Mouse (Mus musculus) liver, embryonic 13.5 days (tissue): ENCODE data around the gene Gm20716. TPM values are rescaled to one million over a fixed set of nuclear protein-coding genes. Genes with fewer than 3 reads are reported as not detected.

Experiments used
- ATAC-seq: fragments of 200-750 bp; cut with Nextera tagmentation; 2 replicates; pipeline ENCODE4 v1.8.0; 2017; ENCODE audit warnings: low read depth, mild to moderate bottlenecking, moderate number of reproducible peaks, moderate library complexity
- DNase-seq: peaks from one replicate; pipeline ENCODE4 v3.0.0; 2022
- H3K27ac ChIP-seq: fragments of 300-500 bp; sonication (generic); 2 replicates; pipeline ENCODE4 v1.5.1; 2015; ENCODE audit warnings: moderate library complexity, mild to moderate bottlenecking, inconsistent platforms
- H3K27me3 ChIP-seq: fragments of 300-500 bp; sonication (generic); 2 replicates; pipeline ENCODE4 v1.6.1; 2015; ENCODE audit warnings: mild to moderate bottlenecking, inconsistent platforms
- H3K36me3 ChIP-seq: fragments of 300-500 bp; sonication (generic); 2 replicates; pipeline ENCODE4 v1.6.1; 2015; ENCODE audit warnings: mild to moderate bottlenecking, inconsistent platforms
- H3K4me1 ChIP-seq: fragments of 300-500 bp; sonication (generic); replicated peaks from 2 replicates; pipeline ENCODE4 v1.6.1; 2015; ENCODE audit warnings: inconsistent platforms
- H3K4me2 ChIP-seq: fragments of 300-500 bp; sonication (generic); 2 replicates; pipeline ENCODE4 v1.6.1; 2015; ENCODE audit warnings: inconsistent platforms, mild to moderate bottlenecking, moderate library complexity
- H3K4me3 ChIP-seq: fragments of 300-500 bp; sonication (generic); replicated peaks from 2 replicates; pipeline ENCODE4 v1.5.1; 2015; ENCODE audit warnings: mild to moderate bottlenecking, inconsistent platforms
- H3K9ac ChIP-seq: fragments of 300-500 bp; sonication (generic); 2 replicates; pipeline ENCODE4 v1.6.1; 2015; ENCODE audit warnings: mild to moderate bottlenecking, inconsistent platforms
- H3K9me3 ChIP-seq: fragments of 300-500 bp; sonication (generic); replicated peaks from 2 replicates; pipeline ENCODE4 v1.6.1; 2016; ENCODE audit warnings: inconsistent platforms
- WGBS: fragments of 180-500 bp; shearing (Covaris S2); methylation state at CpG from one replicate; pipeline ENCODE4 v1.1.7; 2015; ENCODE audit not compliant: insufficient replicate concordance; 5-methylcytosine and 5-hydroxymethylcytosine counted together
- polyA plus RNA-seq: library from polyadenylated mRNA; unstranded; fragments of >200 nt; fragmentation: Nextera tagmentation; extraction: Ambion mirVana; gene quantifications from 2 replicates; pipeline ENCODE4 v1.2.1, GENCODE M21; 2015

Gene Gm20716
- polyA plus RNA-seq, 1 experiment from 2014 or later, result 5.0 TPM

DNA sequence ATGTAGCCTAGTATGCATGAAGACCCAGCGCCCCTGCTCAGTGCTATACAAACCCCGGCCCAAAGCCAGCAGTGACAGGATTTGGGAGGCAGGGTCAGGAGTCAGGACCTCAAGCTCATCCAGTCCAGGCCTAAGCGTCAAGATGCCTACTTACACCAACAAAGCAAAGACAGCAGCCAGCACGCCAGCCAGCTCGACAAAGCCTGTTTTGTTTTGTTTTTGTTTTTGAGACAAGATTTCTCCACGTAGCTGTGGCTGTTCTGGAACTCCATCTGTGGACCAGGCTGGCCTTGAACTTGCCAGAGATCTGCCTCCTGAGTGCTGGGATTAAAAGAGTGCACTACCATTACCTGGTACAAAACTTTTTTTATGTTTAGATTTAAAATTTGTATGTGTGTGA, 6.8 kb downstream of the Gm20716 start:
- no peak for DNase-seq
- 91% methylated on average over 6 of the region's 6 CpGs for WGBS
- no peaks in the 10 kb centered on the region for H3K27me3 ChIP-seq
- no peaks in the 10 kb centered on the region for H3K9me3 ChIP-seq
- H3K9ac ChIP-seq, result no peak overlapping the region
- no peak overlapping the region for H3K4me3 ChIP-seq
- ATAC-seq, result no peak
- no peak overlapping the region for H3K4me2 ChIP-seq
- H3K36me3 ChIP-seq, result peaks cover 81% of the 10 kb centered on the region
- H3K27ac ChIP-seq, result no peak overlapping the region
- H3K4me1 ChIP-seq, result peaks cover 8% of the 10 kb centered on the region

DNA sequence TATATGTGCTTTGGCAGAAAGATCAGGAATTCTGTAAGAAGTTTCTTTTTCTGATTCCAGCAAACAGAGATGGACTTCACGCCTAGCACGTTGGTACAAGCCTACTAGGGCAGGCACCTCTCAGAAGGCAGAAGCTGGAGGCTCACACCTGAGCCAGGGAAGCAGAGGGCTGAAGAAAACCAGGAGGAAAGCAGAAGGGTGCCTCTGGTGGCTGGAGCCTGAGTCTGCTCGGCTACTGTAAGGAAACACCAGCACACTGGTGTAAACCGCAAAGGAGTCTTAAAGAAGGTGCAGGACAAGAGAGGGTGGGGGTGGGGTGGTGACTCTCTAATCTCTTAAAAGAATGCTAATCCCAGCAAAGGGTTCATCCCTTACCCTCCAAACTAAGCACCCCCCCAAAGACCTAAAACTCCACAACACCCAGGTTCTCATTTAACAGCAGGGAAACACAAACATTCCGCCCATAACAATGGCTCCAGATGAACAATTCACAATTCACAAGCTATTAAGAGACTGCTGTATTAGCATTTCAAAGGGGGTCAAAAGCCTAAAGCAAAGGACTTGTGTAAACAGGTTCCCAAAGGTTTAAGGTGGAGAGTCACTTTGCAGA, 16.3 kb downstream of the Gm20716 start:
- Histone ChIP-seq H3K36me3 (peaks cover 93% of the 10 kb centered on the region), H3K4me2 (no peak overlapping the region), H3K4me1 (no peaks in the 10 kb centered on the region; the same call in 1 of the 2 replicates), H3K9me3 (no peaks in the 10 kb centered on the region), H3K4me3 (no peak overlapping the region), H3K27ac (no peak overlapping the region), H3K9ac (no peak overlapping the region), H3K27me3 (no peaks in the 10 kb centered on the region)
- 65% methylated on average over 5 of the region's 5 CpGs for WGBS
- ATAC-seq, result no peak
- DNase-seq, result no peak

DNA sequence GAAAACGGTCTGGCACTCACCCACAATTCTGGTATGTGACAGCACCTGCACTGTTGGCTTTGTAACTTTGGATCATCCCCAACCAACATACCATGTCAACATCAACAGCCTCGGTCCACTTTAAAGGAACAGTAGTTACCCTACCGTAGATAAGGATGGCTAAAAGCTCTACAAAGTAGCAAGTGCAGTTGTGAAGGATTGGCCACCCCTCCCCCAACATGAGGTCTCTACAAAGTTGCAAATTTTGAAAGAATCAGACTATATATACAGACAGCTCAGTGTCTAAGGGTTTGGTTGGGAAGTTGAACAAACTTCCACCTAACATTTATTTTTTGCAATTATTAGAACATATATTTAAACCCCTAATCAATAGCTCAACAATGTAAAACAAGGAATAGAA, 22.3 kb downstream of the Gm20716 start:
- Histone ChIP-seq H3K36me3 (peaks cover 60% of the 10 kb centered on the region), H3K9ac (peak overlapping the region; percentile 99; the same call in 1 of the 2 replicates), H3K9me3 (no peaks in the 10 kb centered on the region), H3K4me3 (peak overlapping the region; percentile 98; the same call in 1 of the 2 replicates), H3K4me1 (peaks cover 42% of the 10 kb centered on the region), H3K4me2 (peak overlapping the region; percentile 91), H3K27ac (peak overlapping the region; percentile 95), H3K27me3 (no peaks in the 10 kb centered on the region)
- 84% methylated on average over 3 of the region's 3 CpGs for WGBS
- DNase-seq (no peak), ATAC-seq (no peak)

DNA sequence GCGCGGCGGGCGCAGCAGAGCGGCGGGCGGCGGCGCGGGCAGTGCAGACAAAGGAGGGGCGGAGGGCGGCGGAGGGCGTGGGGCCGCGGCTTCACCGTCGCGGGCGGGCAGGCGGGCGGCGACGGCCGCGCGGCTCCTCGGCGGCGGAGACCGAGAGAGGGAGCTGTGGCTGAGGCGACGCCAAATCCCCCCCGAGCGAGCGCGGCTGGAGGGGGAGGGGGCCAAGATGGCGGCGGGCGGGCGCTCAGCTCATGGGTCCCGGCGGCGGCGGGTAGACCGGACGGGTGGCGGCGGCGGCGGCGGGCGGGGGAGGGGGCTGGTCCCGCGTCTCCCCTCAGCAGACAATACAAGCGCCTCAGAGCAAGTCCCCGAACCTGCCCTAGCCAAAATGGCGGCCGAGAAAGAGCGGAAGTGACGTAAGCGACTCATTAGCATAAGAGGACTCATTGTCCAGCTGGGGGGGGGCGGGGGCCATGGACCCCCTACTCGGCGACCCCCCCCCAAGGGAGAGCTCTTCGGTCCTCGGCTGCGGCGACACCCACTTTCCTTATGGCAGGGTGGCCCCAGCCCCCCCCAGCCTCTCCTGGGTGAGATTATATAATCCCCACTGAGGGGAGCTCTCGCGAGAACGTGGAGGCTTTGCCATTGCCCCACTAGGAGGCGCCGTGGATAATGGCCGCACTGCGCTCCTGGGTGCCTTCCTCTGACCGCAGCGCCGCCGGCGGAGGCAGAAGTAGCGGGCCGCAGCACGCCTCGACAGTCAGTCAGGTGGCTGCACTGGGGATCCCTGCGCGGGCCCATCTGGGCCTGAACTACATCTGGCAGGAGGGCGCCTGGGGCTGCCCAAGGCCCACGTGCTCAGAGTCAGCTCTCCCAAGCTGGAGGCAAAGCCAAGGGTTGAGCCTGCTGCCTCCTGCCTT, 23.2 kb downstream of the Gm20716 start, which contains the start of gene Adnp:
Gene Adnp, minus strand, starts transcription at position 388 of the 920 bp plus-strand sequence.
- Histone ChIP-seq H3K9me3 (no peaks in the 10 kb centered on the region), H3K27ac (peak within 1 kb of the TSS; percentile 95), H3K4me2 (peak within 1 kb of the TSS; percentile 91), H3K4me3 (peak within 1 kb of the TSS; percentile 98), H3K36me3 (peaks cover 58% of the 10 kb centered on the region), H3K9ac (peak within 1 kb of the TSS; percentile 99), H3K27me3 (no peaks in the 10 kb centered on the region), H3K4me1 (peaks cover 49% of the 10 kb centered on the region)
- ATAC-seq (peak; percentile 86), DNase-seq (peak; percentile 92)
- WGBS, result 1% methylated on average over 50 of the region's 89 CpGs

DNA sequence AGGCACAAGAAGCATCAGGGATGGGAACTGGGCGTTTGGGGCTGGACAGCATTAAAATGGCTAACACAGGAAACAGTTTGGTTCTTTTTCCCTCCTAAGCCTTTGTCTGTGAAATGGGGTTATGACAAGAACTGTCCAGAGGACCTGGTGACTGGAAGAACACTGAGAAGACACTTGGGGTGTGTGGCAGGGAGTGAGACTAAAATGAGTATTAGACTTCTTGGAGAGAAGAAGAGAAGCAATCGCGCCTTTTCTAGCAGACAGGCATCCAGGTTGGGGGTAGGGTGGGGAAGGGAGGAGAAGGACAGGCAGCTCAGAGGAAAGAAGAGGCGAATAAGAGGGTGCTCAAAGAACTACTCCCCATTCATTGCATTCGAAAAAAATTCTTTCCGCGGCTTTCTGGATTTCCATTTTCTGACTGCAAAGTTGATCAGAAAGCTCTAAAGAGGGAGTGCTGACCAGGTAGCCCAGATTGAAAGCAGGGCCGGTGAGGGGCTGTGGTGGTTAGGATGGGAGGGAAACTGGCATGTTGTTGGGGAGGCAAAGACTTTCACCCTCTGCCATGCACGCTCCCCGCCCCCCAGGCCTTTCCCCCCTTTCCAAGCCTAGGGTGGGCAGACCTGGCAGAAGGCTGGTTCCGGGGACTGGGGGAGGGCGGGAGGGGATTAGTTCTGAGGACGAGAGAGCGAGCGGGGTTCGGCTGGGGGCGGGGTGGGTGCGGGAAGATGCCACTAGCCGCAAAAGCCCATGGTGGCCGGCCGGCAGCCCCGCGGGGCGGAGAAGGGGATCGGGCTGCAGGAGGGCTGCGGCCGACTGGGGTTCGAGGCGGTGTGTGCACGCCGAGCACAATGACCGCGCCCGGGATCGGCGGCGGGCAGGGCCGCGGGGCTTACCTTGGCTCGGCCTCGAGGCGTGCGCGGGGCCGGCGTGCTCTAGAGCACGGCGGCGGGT, 24.2 kb downstream of the Gm20716 start:
- H3K36me3 ChIP-seq, result peaks cover 54% of the 10 kb centered on the region
- H3K4me1 ChIP-seq, result peaks cover 56% of the 10 kb centered on the region
- H3K9me3 ChIP-seq, result no peaks in the 10 kb centered on the region
- H3K27me3 ChIP-seq, result no peaks in the 10 kb centered on the region
- DNase-seq, result peak; percentile 18
- under 1% methylated on average over 45 of the region's 49 CpGs for WGBS
- H3K4me2 ChIP-seq, result peak overlapping the region; percentile 91
- ATAC-seq, result peak; percentile 16; the same call in 1 of the 2 replicates
- H3K27ac ChIP-seq, result peak overlapping the region; percentile 95
- H3K4me3 ChIP-seq, result peak overlapping the region; percentile 98
- H3K9ac ChIP-seq, result peak overlapping the region; percentile 99

DNA sequence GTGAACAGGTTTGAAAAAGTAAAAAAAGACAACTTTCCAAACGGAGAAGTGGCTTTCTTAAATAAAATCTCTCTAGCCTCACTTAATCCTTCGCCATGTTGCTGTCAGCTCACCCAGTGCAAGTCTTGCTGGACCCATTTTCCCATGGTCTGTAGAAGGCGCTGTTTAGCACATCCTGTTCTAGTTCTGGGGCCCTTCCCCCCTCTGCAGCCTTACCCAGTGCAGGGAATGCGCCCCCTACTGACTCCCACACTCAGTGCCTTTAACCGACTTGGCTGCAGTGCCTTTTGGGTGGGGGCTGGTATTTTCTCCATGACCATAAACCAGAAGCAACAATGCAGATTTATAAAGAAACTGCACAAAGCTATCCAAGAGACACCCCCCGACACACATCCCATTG, 24.9 kb downstream of the Gm20716 start:
- Histone ChIP-seq H3K9me3 (no peaks in the 10 kb centered on the region), H3K4me1 (peaks cover 63% of the 10 kb centered on the region), H3K4me2 (peak overlapping the region; percentile 91), H3K27me3 (no peaks in the 10 kb centered on the region), H3K36me3 (peaks cover 54% of the 10 kb centered on the region), H3K4me3 (peak overlapping the region; percentile 98), H3K27ac (peak overlapping the region; percentile 95), H3K9ac (peak overlapping the region; percentile 99)
- 5% methylated on average over 6 of the region's 6 CpGs for WGBS
- peak; percentile 82 for DNase-seq
- ATAC-seq, result peak; percentile 67

DNA sequence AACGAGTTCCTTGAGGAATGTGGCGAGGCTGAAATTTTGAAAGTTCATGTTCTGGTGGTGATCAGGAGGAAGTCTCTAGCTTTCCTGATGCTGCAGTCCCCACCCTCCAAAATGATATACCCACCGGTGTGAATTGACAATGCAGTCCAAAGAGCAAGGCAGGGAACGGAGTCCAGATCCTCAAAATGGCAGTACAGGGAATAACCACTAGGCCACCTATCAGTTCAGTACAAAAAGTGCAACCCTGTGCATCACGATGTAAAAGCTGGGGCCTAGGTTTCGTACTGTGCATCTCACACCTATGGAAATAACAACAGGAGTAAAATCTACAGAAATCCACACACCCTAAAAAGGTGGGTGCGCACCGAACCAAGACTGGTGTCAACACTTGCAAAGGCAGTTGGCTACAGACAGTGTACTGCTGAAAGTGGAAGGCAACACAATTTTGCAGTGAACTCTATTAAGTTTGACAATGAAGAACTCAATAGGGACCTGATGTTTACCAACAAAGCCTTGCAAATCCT, 25.6 kb downstream of the Gm20716 start:
- Histone ChIP-seq H3K4me2 (peak overlapping the region; percentile 91), H3K27ac (no peak overlapping the region), H3K9me3 (no peaks in the 10 kb centered on the region), H3K27me3 (no peaks in the 10 kb centered on the region), H3K4me1 (peaks cover 68% of the 10 kb centered on the region), H3K36me3 (peaks cover 55% of the 10 kb centered on the region), H3K4me3 (peak overlapping the region; percentile 98), H3K9ac (peak overlapping the region; percentile 99)
- WGBS, result 82% methylated on average over 8 of the region's 8 CpGs
- ATAC-seq (no peak), DNase-seq (no peak)

DNA sequence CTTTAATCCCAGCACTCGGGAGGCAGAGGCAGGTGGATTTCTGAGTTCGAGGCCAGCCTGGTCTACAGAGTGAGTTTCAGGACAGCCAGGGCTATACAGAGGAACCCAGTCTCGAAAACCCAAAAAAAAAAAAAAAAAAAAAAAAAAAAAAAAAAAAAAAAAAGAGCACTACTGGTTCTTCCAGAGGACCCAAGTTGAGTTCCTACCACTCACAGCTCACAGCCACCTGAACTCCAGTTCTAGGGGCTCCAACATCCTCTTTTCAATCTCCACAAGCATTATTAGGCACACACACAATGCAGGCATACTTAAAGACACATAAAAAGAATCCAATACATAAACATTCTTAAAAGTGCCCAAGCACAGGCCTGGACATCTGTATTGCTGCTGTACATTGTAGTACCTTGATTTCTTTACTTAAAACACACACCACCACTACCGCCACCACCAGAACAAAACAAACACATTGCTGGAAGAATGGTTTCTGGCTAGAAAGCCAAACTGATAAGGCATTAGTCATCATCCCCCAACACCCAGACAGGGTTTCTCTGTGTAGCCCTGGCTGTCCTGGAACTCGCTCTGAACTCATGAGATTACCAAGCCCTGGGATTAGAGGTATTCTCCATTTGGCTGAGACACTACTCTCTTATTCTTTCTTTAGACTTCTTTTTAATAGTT, 30.0 kb downstream of the Gm20716 start:
- no peak for ATAC-seq
- 61% methylated on average over 4 of the region's 5 CpGs for WGBS
- no peak overlapping the region for H3K27ac ChIP-seq
- H3K4me2 ChIP-seq, result no peak overlapping the region
- peaks cover 83% of the 10 kb centered on the region for H3K4me1 ChIP-seq
- no peak overlapping the region for H3K9ac ChIP-seq
- no peaks in the 10 kb centered on the region for H3K27me3 ChIP-seq
- H3K36me3 ChIP-seq, result peaks cover 68% of the 10 kb centered on the region
- no peak overlapping the region for H3K4me3 ChIP-seq
- no peak for DNase-seq
- no peaks in the 10 kb centered on the region for H3K9me3 ChIP-seq

DNA sequence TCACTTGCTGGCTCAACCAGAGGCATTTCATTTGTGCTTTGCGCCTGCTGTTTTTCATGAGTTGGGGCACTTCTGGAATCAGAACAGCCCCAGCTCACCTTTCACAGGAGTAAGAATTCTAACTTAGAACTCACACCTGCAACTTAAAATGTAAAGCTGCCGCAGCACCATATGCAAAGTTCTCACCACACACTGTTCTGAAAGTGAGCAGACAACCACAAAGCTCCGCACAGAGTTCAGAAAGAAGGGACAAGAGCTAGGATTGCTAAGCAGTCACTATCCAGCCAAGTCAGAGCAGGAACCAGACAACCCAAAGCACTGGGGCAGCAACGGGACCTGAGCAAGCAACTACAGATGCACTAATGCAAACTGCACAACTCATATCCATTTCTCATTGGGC, 30.7 kb downstream of the Gm20716 start:
- H3K9me3 ChIP-seq, result no peaks in the 10 kb centered on the region
- H3K27me3 ChIP-seq, result no peaks in the 10 kb centered on the region
- DNase-seq (no peak), ATAC-seq (no peak)
- H3K4me1 ChIP-seq, result peaks cover 83% of the 10 kb centered on the region
- no peak overlapping the region for H3K4me2 ChIP-seq
- H3K9ac ChIP-seq, result no peak overlapping the region
- H3K36me3 ChIP-seq, result peaks cover 72% of the 10 kb centered on the region
- no peak overlapping the region for H3K27ac ChIP-seq
- no peak overlapping the region for H3K4me3 ChIP-seq
- 83% methylated on average over 4 of the region's 4 CpGs for WGBS

DNA sequence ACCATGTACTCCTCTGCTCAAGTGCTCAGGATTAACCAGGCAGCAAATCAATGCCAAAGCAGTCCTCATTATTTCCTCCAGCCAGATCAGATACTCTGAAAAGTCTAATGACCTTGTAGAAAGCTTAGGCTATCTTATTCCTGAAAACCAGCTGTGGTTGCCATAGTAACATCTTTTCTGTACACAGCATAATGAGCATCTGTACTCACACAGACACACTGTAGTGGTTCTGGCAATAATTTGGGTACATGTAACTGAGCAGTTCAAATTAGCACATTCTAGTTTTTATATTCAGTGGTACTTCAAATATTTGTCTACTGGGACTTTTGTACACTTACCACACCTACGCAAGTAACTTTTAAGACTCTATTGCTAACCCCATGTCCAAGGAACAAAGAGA, 31.7 kb downstream of the Gm20716 start:
- Histone ChIP-seq H3K27ac (no peak overlapping the region), H3K4me3 (no peak overlapping the region), H3K36me3 (peaks cover 65% of the 10 kb centered on the region), H3K4me2 (no peak overlapping the region), H3K27me3 (no peaks in the 10 kb centered on the region), H3K9ac (no peak overlapping the region), H3K4me1 (peaks cover 84% of the 10 kb centered on the region), H3K9me3 (no peaks in the 10 kb centered on the region)
- 95% methylated on average over 1 of the region's 1 CpGs for WGBS
- ATAC-seq (no peak), DNase-seq (no peak)
